Mouse (Mus musculus) G1E (cell line): ENCODE results near the gene Cnpy3. TPM values are rescaled to one million over a fixed set of nuclear protein-coding genes. Genes with fewer than 3 reads are reported as not detected.

Experiments
- ATAC-seq: 2 replicates; pipeline ENCODE4 v1.8.0; 2016; ENCODE audit warnings: mild to moderate bottlenecking; ENCODE audit not compliant: insufficient number of reproducible peaks, poor library complexity, low FRiP score, severe bottlenecking; ENCODE audit errors: extremely low read depth
- DNase-seq: peaks from one replicate; pipeline ENCODE4 v3.0.0; 2012; ENCODE audit warnings: low spot score
- H3K27me3 ChIP-seq: 2 replicates; pipeline ENCODE4 v1.6.1; 2012; ENCODE audit warnings: mild to moderate bottlenecking, low read length, inconsistent platforms; ENCODE audit not compliant: insufficient read depth
- H3K36me3 ChIP-seq: replicated peaks from 2 replicates; pipeline ENCODE3; 2012; ENCODE audit warnings: mild to moderate bottlenecking, inconsistent platforms
- H3K4me1 ChIP-seq: 2 replicates; pipeline ENCODE4 v1.6.1; 2012; ENCODE audit warnings: low read depth, low read length, inconsistent platforms, mixed read lengths; ENCODE audit not compliant: insufficient read depth
- H3K4me3 ChIP-seq: 2 replicates; pipeline ENCODE4 v1.5.1; 2012; ENCODE audit warnings: low read depth, mild to moderate bottlenecking, inconsistent platforms, low read length, moderate library complexity, mixed read lengths
- H3K9me3 ChIP-seq: replicated peaks from 2 replicates; pipeline ENCODE4 v1.6.1; 2012; ENCODE audit warnings: inconsistent platforms
- CTCF ChIP-seq: IDR thresholded peaks from 2 replicates; pipeline ENCODE4 v1.5.1; 2012; ENCODE audit warnings: low read depth, low read length, inconsistent platforms, mixed read lengths
- GATA1 ChIP-seq: IDR thresholded peaks from 2 replicates; pipeline ENCODE4 v1.6.1; 2012; ENCODE audit warnings: borderline replicate concordance, low read length, inconsistent platforms, mixed read lengths
- GATA2 ChIP-seq: IDR thresholded peaks from 2 replicates; pipeline ENCODE4 v1.6.1; 2012; ENCODE audit warnings: low read depth, low read length, inconsistent platforms, borderline replicate concordance
- POLR2AphosphoS5 ChIP-seq: IDR thresholded peaks from 2 replicates; pipeline ENCODE4 v1.6.1; 2012; ENCODE audit warnings: low read depth, low read length, inconsistent platforms; ENCODE audit not compliant: insufficient replicate concordance
- TAL1 ChIP-seq: conservative IDR thresholded peaks from 2 replicates; pipeline ENCODE4 v1.6.1; 2012; ENCODE audit warnings: low read depth, low read length, inconsistent platforms, mixed read lengths
- polyA plus RNA-seq: library from polyadenylated mRNA; stranded (reverse); fragments of >175 nt; gene quantifications from 2 replicates; pipeline ENCODE4 v1.2.3, GENCODE M21; 2012
- total RNA-seq, 2 experiments: library from RNA; stranded (forward) in 1 of 2; stranded (reverse) in 1 of 2; fragments of 200-1000 nt in 1 of 2; fragments of >200 nt in 1 of 2; fragmentation: Nextera tagmentation in 1 of 2; gene quantifications; 2 replicates each; pipeline ENCODE4 v1.2.3; 2014 to 2017

Cnpy3 gene
- total and polyA plus RNA-seq, 3 experiments = 14.4 to 96.9 (median 36.3) TPM

GRCm38 (mm10) chr17:46703971-46704886, 47.8 kb downstream of the Cnpy3 start:
- peak; percentile 29 for DNase-seq
- peaks cover 42% of the 10 kb centered on the region for H3K36me3 ChIP-seq
- peaks cover 58% of the 10 kb centered on the region for H3K4me1 ChIP-seq
- H3K27me3 ChIP-seq = peaks cover 2% of the 10 kb centered on the region; the same call in 1 of the 2 replicates
- TF ChIP-seq CTCF (no peak), GATA1 (no peak), POLR2AphosphoS5 (no peak), TAL1 (no peak), GATA2 (no peak)
- peak overlapping the region; percentile 88 for H3K4me3 ChIP-seq
- ATAC-seq = no peak
- 0 out of 2 replicates have a peak, but pooled peaks cover 1% of the 10 kb centered on the region for H3K9me3 ChIP-seq

- peaks cover 64% of the 10 kb centered on the region for H3K4me1 ChIP-seq
Observed at GRCm38 (mm10) chr17:46702506-46702905, 49.5 kb downstream of the Cnpy3 start.

GRCm38 (mm10) chr17:46702100-46702499, 49.9 kb downstream of the Cnpy3 start:
- H3K27me3 ChIP-seq = peaks cover 2% of the 10 kb centered on the region; the same call in 1 of the 2 replicates
- H3K4me3 ChIP-seq = peak overlapping the region; percentile 58
- ATAC-seq = no peak
- no peak for DNase-seq
- H3K4me1 ChIP-seq = peaks cover 64% of the 10 kb centered on the region
- peaks cover 62% of the 10 kb centered on the region for H3K36me3 ChIP-seq
- TF ChIP-seq CTCF (no peak), GATA1 (no peak), GATA2 (no peak), POLR2AphosphoS5 (no peak), TAL1 (no peak)
- no peaks in the 10 kb centered on the region for H3K9me3 ChIP-seq

More at GRCm38 (mm10) chr17:46702506-46702905, 49.5 kb downstream of the Cnpy3 start:
- TF ChIP-seq TAL1 (no peak), CTCF (no peak), POLR2AphosphoS5 (no peak), GATA2 (no peak), GATA1 (no peak)
- Histone ChIP-seq H3K27me3 (peaks cover 2% of the 10 kb centered on the region; the same call in 1 of the 2 replicates), H3K36me3 (peaks cover 59% of the 10 kb centered on the region), H3K9me3 (no peaks in the 10 kb centered on the region), H3K4me3 (peak overlapping the region; percentile 28; the same call in 1 of the 2 replicates)
- ATAC-seq = no peak
- DNase-seq = no peak

GRCm38 (mm10) chr17:46701489-46701888, 50.5 kb downstream of the Cnpy3 start:
- no peak for TF ChIP-seq POLR2AphosphoS5
- no peak for DNase-seq
- Histone ChIP-seq H3K4me3 (no peak overlapping the region), H3K4me1 (peaks cover 63% of the 10 kb centered on the region), H3K27me3 (peaks cover 2% of the 10 kb centered on the region; the same call in 1 of the 2 replicates), H3K9me3 (no peaks in the 10 kb centered on the region), H3K36me3 (peaks cover 65% of the 10 kb centered on the region)
- ATAC-seq = no peak

- Histone ChIP-seq H3K36me3 (peaks cover 78% of the 10 kb centered on the region), H3K9me3 (no peaks in the 10 kb centered on the region), H3K4me1 (peaks cover 50% of the 10 kb centered on the region), H3K27me3 (no peaks in the 10 kb centered on the region), H3K4me3 (no peak overlapping the region)
- no peak for TF ChIP-seq POLR2AphosphoS5
- TF ChIP-seq TAL1 = no peak
- no peak for TF ChIP-seq GATA2
- TF ChIP-seq CTCF = no peak
- TF ChIP-seq GATA1 = no peak
- no peak for DNase-seq
- ATAC-seq = no peak
Observed at GRCm38 (mm10) chr17:46699912-46700311, 52.1 kb downstream of the Cnpy3 start.

GRCm38 (mm10) chr17:46699245-46699644, 52.8 kb downstream of the Cnpy3 start:
- no peaks in the 10 kb centered on the region for H3K9me3 ChIP-seq
- H3K36me3 ChIP-seq = peaks cover 82% of the 10 kb centered on the region
- no peaks in the 10 kb centered on the region for H3K27me3 ChIP-seq
- H3K4me3 ChIP-seq = no peak overlapping the region
- TF ChIP-seq GATA2 (no peak), CTCF (no peak), GATA1 (no peak), POLR2AphosphoS5 (no peak), TAL1 (no peak)
- no peak for ATAC-seq
- no peak for DNase-seq
- peaks cover 50% of the 10 kb centered on the region for H3K4me1 ChIP-seq
